Mouse (Mus musculus): Measurements from ENCODE around the gene Wwc2. TPM values are rescaled to one million over a fixed set of nuclear protein-coding genes. Genes with fewer than 3 reads are reported as not detected.

The Wwc2 gene
- polyA plus RNA-seq, 1 experiment from 2014 or later, result 5.1 TPM

- no peaks in the 10 kb centered on the region for H3K27me3 ChIP-seq (ENCODE audit: control insufficient read depth, insufficient read depth, low read length)
- no peak overlapping the region for H3K4me3 ChIP-seq (ENCODE audit: low read depth, low read length)
- ATAC-seq (ENCODE audit: low FRiP score, low TSS enrichment), result no peak
- H3K9me3 ChIP-seq (ENCODE audit: control insufficient read depth, low read length), result no peaks in the 10 kb centered on the region
- H3K4me1 ChIP-seq (replicated peaks; ENCODE audit: control insufficient read depth, insufficient read depth), result no peaks in the 10 kb centered on the region
- TF ChIP-seq EP300 (optimal IDR thresholded peaks at IDR 0.05), result no peak
- TF ChIP-seq CTCF (IDR thresholded peaks at IDR 0.05; ENCODE audit: low read depth), result no peak
- H3K9ac ChIP-seq (ENCODE audit: low read length), result no peak overlapping the region
- DNase-seq (ENCODE audit: low spot score), result no peak
- WGBS, result 86% methylated on average over 15 of the region's 15 CpGs
- H3K4me2 ChIP-seq (replicated peaks; ENCODE audit: low read depth), result no peak overlapping the region
- H3K36me3 ChIP-seq (ENCODE audit: control insufficient read depth, insufficient read depth, low read length), result no peaks in the 10 kb centered on the region
- H3K27ac ChIP-seq (replicated peaks), result no peak overlapping the region
These were observed 18.7 kb upstream of the Wwc2 start for GRCm38 (mm10) chr8:48009399-48009798.

- 77% methylated on average over 8 of the region's 8 CpGs for WGBS
- ATAC-seq (ENCODE audit: low FRiP score, low TSS enrichment) (no peak), DNase-seq (ENCODE audit: low spot score) (no peak)
- TF ChIP-seq EP300 (optimal IDR thresholded peaks at IDR 0.05) (no peak), CTCF (IDR thresholded peaks at IDR 0.05; ENCODE audit: low read depth) (no peak)
- no peak overlapping the region for H3K4me2 ChIP-seq (replicated peaks; ENCODE audit: low read depth)
- no peaks in the 10 kb centered on the region for H3K4me1 ChIP-seq (replicated peaks; ENCODE audit: control insufficient read depth, insufficient read depth)
- no peak overlapping the region for H3K9ac ChIP-seq (ENCODE audit: low read length)
- no peaks in the 10 kb centered on the region for H3K9me3 ChIP-seq (ENCODE audit: control insufficient read depth, low read length)
- H3K27me3 ChIP-seq (ENCODE audit: control insufficient read depth, insufficient read depth, low read length), result no peaks in the 10 kb centered on the region
- H3K36me3 ChIP-seq (ENCODE audit: control insufficient read depth, insufficient read depth, low read length), result no peaks in the 10 kb centered on the region
- H3K4me3 ChIP-seq (ENCODE audit: low read depth, low read length), result no peak overlapping the region
- H3K27ac ChIP-seq (replicated peaks), result no peak overlapping the region
These were observed 18.2 kb upstream of the Wwc2 start for GRCm38 (mm10) chr8:48008936-48009335.

GRCm38 (mm10) chr8:48006869-48007268 lies 16.1 kb upstream of the Wwc2 start:
- 79% methylated on average over 4 of the region's 4 CpGs for WGBS
- ATAC-seq (ENCODE audit: low FRiP score, low TSS enrichment) (no peak), DNase-seq (ENCODE audit: low spot score) (no peak)
- no peak overlapping the region for H3K9ac ChIP-seq (ENCODE audit: low read length)
- no peaks in the 10 kb centered on the region for H3K4me1 ChIP-seq (replicated peaks; ENCODE audit: control insufficient read depth, insufficient read depth)
- TF ChIP-seq EP300 (optimal IDR thresholded peaks at IDR 0.05) (no peak), CTCF (IDR thresholded peaks at IDR 0.05; ENCODE audit: low read depth) (no peak)
- no peak overlapping the region for H3K4me2 ChIP-seq (replicated peaks; ENCODE audit: low read depth)
- H3K27me3 ChIP-seq (ENCODE audit: control insufficient read depth, insufficient read depth, low read length), result no peaks in the 10 kb centered on the region
- H3K4me3 ChIP-seq (ENCODE audit: low read depth, low read length), result no peak overlapping the region
- no peak overlapping the region for H3K27ac ChIP-seq (replicated peaks)
- H3K9me3 ChIP-seq (ENCODE audit: control insufficient read depth, low read length), result no peaks in the 10 kb centered on the region
- no peaks in the 10 kb centered on the region for H3K36me3 ChIP-seq (ENCODE audit: control insufficient read depth, insufficient read depth, low read length)

- H3K27me3 ChIP-seq (ENCODE audit: control insufficient read depth, insufficient read depth, low read length), result no peaks in the 10 kb centered on the region
- H3K36me3 ChIP-seq (ENCODE audit: control insufficient read depth, insufficient read depth, low read length), result no peaks in the 10 kb centered on the region
- no peaks in the 10 kb centered on the region for H3K9me3 ChIP-seq (ENCODE audit: control insufficient read depth, low read length)
- H3K4me3 ChIP-seq (ENCODE audit: low read depth, low read length), result no peak overlapping the region
- no peak overlapping the region for H3K27ac ChIP-seq (replicated peaks)
- WGBS, result 88% methylated on average over 8 of the region's 8 CpGs
- no peak overlapping the region for H3K9ac ChIP-seq (ENCODE audit: low read length)
- DNase-seq (ENCODE audit: low spot score) (no peak), ATAC-seq (ENCODE audit: low FRiP score, low TSS enrichment) (no peak)
- H3K4me1 ChIP-seq (replicated peaks; ENCODE audit: control insufficient read depth, insufficient read depth), result no peaks in the 10 kb centered on the region
- no peak overlapping the region for H3K4me2 ChIP-seq (replicated peaks; ENCODE audit: low read depth)
- TF ChIP-seq CTCF (IDR thresholded peaks at IDR 0.05; ENCODE audit: low read depth) (no peak), EP300 (optimal IDR thresholded peaks at IDR 0.05) (no peak)
These were observed 11.8 kb upstream of the Wwc2 start for GRCm38 (mm10) chr8:48002551-48002950.

GRCm38 (mm10) chr8:48001395-48001794 lies 10.7 kb upstream of the Wwc2 start:
- TF ChIP-seq EP300 (optimal IDR thresholded peaks at IDR 0.05), result no peak
- no peak for TF ChIP-seq CTCF (IDR thresholded peaks at IDR 0.05; ENCODE audit: low read depth)
- no peaks in the 10 kb centered on the region for H3K27me3 ChIP-seq (ENCODE audit: control insufficient read depth, insufficient read depth, low read length)
- H3K9ac ChIP-seq (ENCODE audit: low read length), result no peak overlapping the region
- H3K4me3 ChIP-seq (ENCODE audit: low read depth, low read length), result no peak overlapping the region
- no peak for ATAC-seq (ENCODE audit: low FRiP score, low TSS enrichment)
- no peaks in the 10 kb centered on the region for H3K36me3 ChIP-seq (ENCODE audit: control insufficient read depth, insufficient read depth, low read length)
- H3K27ac ChIP-seq (replicated peaks), result no peak overlapping the region
- no peaks in the 10 kb centered on the region for H3K9me3 ChIP-seq (ENCODE audit: control insufficient read depth, low read length)
- 88% methylated on average over 6 of the region's 6 CpGs for WGBS
- no peak overlapping the region for H3K4me2 ChIP-seq (replicated peaks; ENCODE audit: low read depth)
- no peaks in the 10 kb centered on the region for H3K4me1 ChIP-seq (replicated peaks; ENCODE audit: control insufficient read depth, insufficient read depth)
- no peak for DNase-seq (ENCODE audit: low spot score)

- no peak overlapping the region for H3K9ac ChIP-seq (ENCODE audit: low read length)
- no peaks in the 10 kb centered on the region for H3K27me3 ChIP-seq (ENCODE audit: control insufficient read depth, insufficient read depth, low read length)
- no peaks in the 10 kb centered on the region for H3K4me1 ChIP-seq (replicated peaks; ENCODE audit: control insufficient read depth, insufficient read depth)
- no peak for TF ChIP-seq CTCF (IDR thresholded peaks at IDR 0.05; ENCODE audit: low read depth)
- no peak for TF ChIP-seq EP300 (optimal IDR thresholded peaks at IDR 0.05)
- no peak overlapping the region for H3K4me3 ChIP-seq (ENCODE audit: low read depth, low read length)
- DNase-seq (ENCODE audit: low spot score) (no peak), ATAC-seq (ENCODE audit: low FRiP score, low TSS enrichment) (no peak)
- WGBS, result 54% methylated on average over 1 of the region's 1 CpGs
- H3K9me3 ChIP-seq (ENCODE audit: control insufficient read depth, low read length), result no peaks in the 10 kb centered on the region
- H3K36me3 ChIP-seq (ENCODE audit: control insufficient read depth, insufficient read depth, low read length), result no peaks in the 10 kb centered on the region
- H3K27ac ChIP-seq (replicated peaks), result no peak overlapping the region
- H3K4me2 ChIP-seq (replicated peaks; ENCODE audit: low read depth), result no peak overlapping the region
These were observed 6.0 kb upstream of the Wwc2 start for GRCm38 (mm10) chr8:47996712-47997111.
